Mouse (Mus musculus) splenic B cell, adult 2 months (primary cell): Measurements from ENCODE around the gene Yipf6.

Source experiments
- DNase-seq: peaks from one replicate; pipeline ENCODE4 v3.0.0-alpha.2; 2011; ENCODE audit warnings: low read depth, low spot score
- H3K27me3 ChIP-seq: 2 replicates; pipeline ENCODE4 v1.6.1; 2012; ENCODE audit warnings: mild to moderate bottlenecking, low read length, moderate library complexity, mixed read lengths; ENCODE audit not compliant: control insufficient read depth, poor library complexity, insufficient read depth, severe bottlenecking
- H3K36me3 ChIP-seq: 2 replicates; pipeline ENCODE4 v1.6.1; 2012; ENCODE audit warnings: mild to moderate bottlenecking, low read length, moderate library complexity, mixed read lengths; ENCODE audit not compliant: control insufficient read depth, poor library complexity, insufficient read depth, severe bottlenecking

Yipf6 gene

GRCm38 (mm10) chrX:98989574-98989973 is 53.5 kb downstream of the Yipf6 start:
- Histone ChIP-seq H3K27me3 (no peaks in the 10 kb centered on the region), H3K36me3 (no peaks in the 10 kb centered on the region)
- DNase-seq = peak; percentile 52
